Mouse (Mus musculus): ENCODE results near the gene Utp15.

Gene Utp15

GRCm38 (mm10) chr13:98262636-98263457, at the start of gene Utp15, which contains the start of gene Ankra2:
Gene Utp15 (minus strand): TSS chr13:98263041.
Gene Ankra2 (plus strand): TSS chr13:98263074.
- DNase-seq (ENCODE audit: low read depth, low spot score): peak; percentile 97

- DNase-seq (ENCODE audit: low read depth, low spot score): no peak
Measured at GRCm38 (mm10) chr13:98311597-98311996, 48.8 kb upstream of the Utp15 start.

GRCm38 (mm10) chr13:98308724-98309123, 45.9 kb upstream of the Utp15 start:
- DNase-seq (ENCODE audit: low read depth, low spot score): no peak

- DNase-seq (ENCODE audit: low read depth, low spot score): peak; percentile 51
Measured at GRCm38 (mm10) chr13:98308004-98308403, 45.2 kb upstream of the Utp15 start.

- DNase-seq (ENCODE audit: low read depth, low spot score): no peak
Measured at GRCm38 (mm10) chr13:98306852-98307475, 44.1 kb upstream of the Utp15 start.

GRCm38 (mm10) chr13:98306393-98306792, 43.6 kb upstream of the Utp15 start:
- no peak for DNase-seq (ENCODE audit: low read depth, low spot score)

GRCm38 (mm10) chr13:98305257-98305656, 42.4 kb upstream of the Utp15 start:
- no peak for DNase-seq (ENCODE audit: low read depth, low spot score)

GRCm38 (mm10) chr13:98298833-98299758, 36.3 kb upstream of the Utp15 start:
- peak; percentile 97 for DNase-seq (ENCODE audit: low read depth, low spot score)

GRCm38 (mm10) chr13:98297883-98298482, 35.1 kb upstream of the Utp15 start:
- DNase-seq (ENCODE audit: low read depth, low spot score): no peak

GRCm38 (mm10) chr13:98296072-98296471, 33.2 kb upstream of the Utp15 start:
- no peak for DNase-seq (ENCODE audit: low read depth, low spot score)

- DNase-seq (ENCODE audit: low read depth, low spot score): no peak
Measured at GRCm38 (mm10) chr13:98291712-98292111, 28.9 kb upstream of the Utp15 start.

- peak; percentile 45 for DNase-seq (ENCODE audit: low read depth, low spot score)
Measured at GRCm38 (mm10) chr13:98290719-98291118, 27.9 kb upstream of the Utp15 start.

- peak; percentile 81 for DNase-seq (ENCODE audit: low read depth, low spot score)
Measured at GRCm38 (mm10) chr13:98280990-98281650, 18.3 kb upstream of the Utp15 start.

GRCm38 (mm10) chr13:98279686-98280085, 16.8 kb upstream of the Utp15 start, which contains the start of gene Gm21976:
Gene Gm21976 (plus strand): TSS chr13:98279887.
- DNase-seq (ENCODE audit: low read depth, low spot score): no peak

- DNase-seq (ENCODE audit: low read depth, low spot score): no peak
Measured at GRCm38 (mm10) chr13:98277501-98277900, 14.7 kb upstream of the Utp15 start.

- no peak for DNase-seq (ENCODE audit: low read depth, low spot score)
Measured at GRCm38 (mm10) chr13:98276253-98276652, 13.4 kb upstream of the Utp15 start.

- DNase-seq (ENCODE audit: low read depth, low spot score): peak; percentile 96
Measured at GRCm38 (mm10) chr13:98275646-98276045, 12.8 kb upstream of the Utp15 start.

- no peak for DNase-seq (ENCODE audit: low read depth, low spot score)
Measured at GRCm38 (mm10) chr13:98274023-98274422, 11.2 kb upstream of the Utp15 start.

- DNase-seq (ENCODE audit: low read depth, low spot score): peak; percentile 61
Measured at GRCm38 (mm10) chr13:98264111-98264510, 1.3 kb upstream of the Utp15 start.

GRCm38 (mm10) chr13:98263458-98263987, 682 bp upstream of the Utp15 start:
- DNase-seq (ENCODE audit: low read depth, low spot score): peak; percentile 41
